Mouse (Mus musculus): ENCODE data around the gene Duox1.
"Not testable (repeated sequence)": the region's sequence is repeated elsewhere in the genome, so short reads cannot be mapped to it uniquely, and the experiment has no call there.

The Duox1 gene

DNA sequence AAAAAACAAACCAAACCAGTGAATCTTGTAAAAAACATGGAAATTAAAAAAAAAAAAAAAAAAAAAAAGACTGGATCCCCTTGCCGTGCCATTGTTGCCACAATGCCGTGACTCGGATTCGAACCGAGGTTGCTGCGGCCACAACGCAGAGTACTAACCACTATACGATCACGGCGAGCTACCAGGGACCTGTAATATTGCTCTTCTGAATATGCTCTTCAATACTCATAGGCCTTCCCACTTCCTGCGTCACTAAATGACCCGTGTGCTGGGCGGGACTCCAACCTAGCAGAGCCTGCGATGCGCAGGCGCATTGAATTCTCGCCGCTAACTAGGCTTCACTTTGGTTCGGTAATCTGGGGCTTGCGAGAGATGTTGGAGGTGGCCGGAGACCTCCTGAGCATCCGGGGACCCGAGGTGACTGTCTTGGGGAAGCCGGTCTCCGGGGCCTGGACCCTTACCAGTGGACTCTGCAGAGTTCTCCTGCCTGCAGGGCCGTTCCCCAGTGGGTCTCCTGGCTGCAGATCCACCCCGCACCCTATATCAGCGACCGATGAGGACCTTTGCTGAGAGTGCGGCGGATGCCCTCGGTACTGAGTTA lies 60.0 kb downstream of the Duox1 start:
- peak; percentile 97 for DNase-seq (ENCODE audit: low spot score)

DNA sequence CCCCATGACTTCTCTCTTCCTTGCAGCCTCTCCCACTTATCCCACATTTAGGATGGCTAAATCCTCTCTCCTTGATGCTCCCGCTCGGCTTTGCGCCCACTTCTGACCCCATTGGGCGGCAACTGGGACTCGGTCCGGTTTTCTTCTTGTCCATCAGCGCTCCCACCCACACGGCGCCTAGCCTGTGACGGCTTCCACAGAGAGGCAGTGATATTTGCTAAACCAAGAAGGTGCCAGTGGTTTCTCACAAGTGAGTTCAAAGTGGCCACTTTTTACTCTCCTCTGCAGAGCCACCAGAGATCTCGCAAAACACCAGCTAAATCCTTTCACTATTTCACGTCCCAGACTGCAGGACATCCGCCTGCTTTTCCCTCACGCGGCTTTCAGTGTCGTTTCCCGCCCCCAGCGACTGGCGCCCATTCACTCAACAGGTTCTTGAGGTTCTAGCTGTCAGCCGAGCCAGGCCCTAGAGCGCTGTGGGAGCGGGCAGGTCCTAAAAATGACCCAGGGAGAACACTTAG lies 60.6 kb downstream of the Duox1 start:
- peak; percentile 61 for DNase-seq (ENCODE audit: low spot score)

DNA sequence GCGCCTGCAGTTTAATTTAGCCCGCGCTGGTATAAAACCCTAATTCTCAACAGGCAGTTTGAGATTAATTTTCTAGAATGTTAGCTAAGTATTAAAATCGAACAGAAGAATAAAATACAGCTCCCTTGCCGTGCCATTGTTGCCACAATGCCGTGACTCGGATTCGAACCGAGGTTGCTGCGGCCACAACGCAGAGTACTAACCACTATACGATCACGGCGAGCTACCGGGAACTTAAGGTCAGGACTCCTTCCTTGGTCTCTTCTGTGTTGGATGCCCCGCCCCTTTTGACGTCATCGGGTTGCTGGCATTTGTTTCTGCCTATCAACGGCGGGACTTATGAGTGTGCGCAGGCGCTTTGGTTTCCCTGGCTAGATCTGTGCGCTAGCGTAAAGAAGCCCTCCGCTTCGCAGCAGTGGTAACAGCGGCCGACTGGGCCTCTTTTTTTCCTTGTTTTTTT lies 61.8 kb downstream of the Duox1 start:
- peak; percentile 95 for DNase-seq (ENCODE audit: low spot score)

DNA sequence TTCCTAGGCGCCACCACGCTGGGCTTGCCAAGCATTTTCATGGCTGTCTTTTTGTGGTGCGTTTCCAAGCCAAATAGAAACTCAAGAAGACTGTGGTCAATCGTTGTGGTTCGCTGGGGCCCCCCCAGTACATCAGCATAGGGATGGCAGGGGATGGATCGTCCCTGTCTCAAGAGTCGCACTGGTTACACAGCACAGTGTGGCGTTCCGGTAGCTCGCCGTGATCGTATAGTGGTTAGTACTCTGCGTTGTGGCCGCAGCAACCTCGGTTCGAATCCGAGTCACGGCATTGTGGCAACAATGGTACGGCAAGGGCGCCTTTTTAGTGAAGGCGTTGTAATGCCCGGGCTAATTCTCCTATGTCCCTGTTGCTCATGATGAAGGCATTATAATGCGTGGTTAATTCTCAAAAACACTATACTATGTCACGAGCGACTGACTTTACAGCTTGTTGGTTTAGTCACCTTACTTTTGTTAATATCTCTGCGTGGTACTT lies 62.3 kb downstream of the Duox1 start:
- DNase-seq (ENCODE audit: low spot score): peak; percentile 85

DNA sequence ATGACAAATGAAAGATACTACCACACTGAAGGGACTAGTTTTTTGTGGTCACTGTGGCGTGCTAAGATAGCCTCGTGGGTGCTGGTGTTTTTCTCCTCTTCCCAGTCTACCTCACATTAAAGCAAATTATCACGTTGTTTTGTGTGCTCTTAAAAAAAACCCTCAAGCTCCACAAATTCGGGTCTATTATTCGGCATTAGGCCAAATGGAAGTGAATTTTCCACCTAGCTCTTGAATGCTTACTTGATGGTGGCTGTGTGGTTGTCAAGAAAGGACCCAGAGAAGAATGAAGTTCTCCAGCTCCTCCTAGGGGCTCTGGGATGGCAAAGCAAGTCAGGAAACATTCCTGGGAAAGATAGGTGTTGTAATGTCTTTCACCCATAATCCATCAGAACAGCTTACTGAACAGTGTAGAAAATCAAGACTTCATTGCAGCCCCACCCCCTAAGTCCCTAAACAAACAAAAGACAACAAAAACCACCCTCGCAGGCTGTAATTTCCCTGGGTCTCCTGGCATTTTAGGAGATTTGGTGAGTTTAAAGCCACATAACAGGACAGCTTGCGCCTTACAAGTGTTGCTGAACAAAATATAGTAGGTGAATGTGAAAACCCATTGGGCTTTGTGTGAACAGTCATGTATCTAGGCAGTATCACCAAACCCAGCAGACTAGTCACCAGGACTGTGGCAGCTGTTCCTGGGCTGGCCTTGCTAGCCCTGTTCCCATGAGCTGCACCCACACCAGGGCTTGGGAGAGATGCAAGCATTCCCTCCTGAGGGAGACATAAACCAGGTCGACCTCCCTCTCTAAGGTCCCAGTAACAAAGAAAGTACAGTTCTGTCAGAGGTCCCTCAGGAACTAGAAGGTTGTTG lies 63.2 kb downstream of the Duox1 start:
- DNase-seq (ENCODE audit: low spot score): peak; percentile 83

DNA sequence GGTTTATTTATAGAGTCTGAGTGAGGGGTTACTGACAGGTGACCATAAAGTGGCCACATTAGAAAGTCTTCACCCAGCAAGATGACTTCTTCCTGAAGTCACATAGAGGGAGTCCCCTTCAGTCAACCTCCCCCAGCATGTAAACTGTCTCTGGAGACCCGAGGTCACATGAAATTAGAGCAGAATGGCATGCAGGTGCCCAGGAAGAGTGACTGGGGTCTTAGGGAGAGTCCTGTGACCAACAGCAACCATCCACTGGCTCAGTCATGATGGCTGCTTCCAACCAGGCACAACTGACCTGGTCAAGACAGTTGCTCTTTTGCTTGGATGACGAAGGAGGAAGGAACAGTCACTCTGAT lies 63.8 kb downstream of the Duox1 start:
- no peak for DNase-seq (ENCODE audit: low spot score)

DNA sequence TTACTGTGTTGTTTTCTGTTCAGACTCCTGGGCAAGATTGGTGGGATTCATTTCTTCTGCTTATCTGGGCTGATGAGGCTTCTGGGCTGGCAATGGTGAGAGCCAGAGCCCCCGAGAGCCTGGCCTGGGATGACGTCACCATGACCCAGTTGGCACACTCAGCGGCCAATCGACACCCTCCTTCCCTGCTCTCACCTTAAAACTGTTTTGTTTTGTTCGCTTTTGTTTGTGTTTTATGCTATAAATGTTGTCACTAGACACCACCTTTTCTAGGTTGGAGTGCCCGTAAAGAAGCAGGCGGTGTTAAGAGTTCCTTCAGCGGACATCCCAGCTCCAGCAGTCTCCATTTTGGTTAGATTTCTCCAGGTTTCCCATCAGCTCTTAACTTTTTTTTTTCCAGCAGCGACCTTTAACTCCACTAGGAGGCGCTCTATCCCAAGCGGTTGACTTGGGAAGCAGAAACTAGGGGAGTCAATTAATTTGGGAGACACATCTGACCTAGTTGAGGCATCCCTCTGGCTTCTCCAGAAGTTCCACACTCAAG lies 65.4 kb downstream of the Duox1 start:
- DNase-seq (ENCODE audit: low spot score): peak; percentile 65

DNA sequence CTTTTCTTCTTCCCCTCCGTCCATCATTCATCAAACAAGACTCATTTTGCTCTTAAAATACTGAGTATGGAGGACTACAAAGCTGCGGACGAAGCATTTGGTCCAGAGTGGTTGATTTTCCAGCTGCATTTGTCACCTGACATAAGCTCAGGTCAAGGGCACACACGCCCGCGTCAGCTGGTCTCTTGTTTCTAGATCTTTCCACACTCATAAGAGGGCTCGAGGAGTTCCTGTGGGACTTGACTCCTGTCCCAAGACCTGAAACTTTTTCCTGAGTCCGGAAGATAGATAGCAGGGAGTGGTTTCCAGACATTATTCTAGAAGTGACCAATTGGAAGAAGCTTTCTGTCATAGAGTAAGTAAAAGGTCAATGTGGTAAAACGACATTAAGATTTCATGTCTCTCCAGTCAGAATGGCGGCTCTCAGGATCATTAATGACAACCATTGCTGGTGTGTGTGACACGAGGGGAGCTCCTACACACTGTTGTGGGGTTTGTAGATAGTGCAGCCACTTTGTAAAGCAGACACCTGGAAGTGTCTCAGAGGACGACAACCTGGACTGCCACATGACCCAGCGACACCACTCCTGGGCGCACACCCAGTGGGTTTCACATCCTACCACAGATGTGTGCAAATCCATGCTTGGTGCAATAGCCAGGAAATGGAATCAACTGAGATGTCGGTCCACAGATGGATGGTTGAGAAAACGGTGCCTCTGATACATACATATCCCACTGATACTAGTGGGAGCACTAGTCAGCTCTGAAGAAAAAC lies 66.0 kb downstream of the Duox1 start:
- DNase-seq (ENCODE audit: low spot score): no peak

DNA sequence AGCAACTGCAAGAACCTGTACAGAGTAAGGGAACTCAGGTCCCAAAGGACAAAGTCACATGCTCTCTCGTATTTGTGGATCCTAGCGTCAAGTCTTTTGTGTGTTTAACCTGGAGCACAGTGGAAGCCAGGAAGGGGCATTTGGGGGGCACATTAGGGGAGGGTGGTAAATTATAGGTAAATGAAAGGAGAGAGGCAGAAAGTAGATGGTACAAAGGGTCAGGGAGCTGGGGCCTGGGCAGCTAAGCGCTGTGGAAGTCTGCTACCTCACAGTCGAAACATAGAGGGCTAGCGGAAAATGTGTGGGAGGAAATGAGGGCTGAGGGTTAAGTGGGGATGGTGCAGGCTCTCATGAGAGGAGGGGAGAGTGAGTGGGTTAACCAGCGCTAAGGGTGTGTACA lies 66.6 kb downstream of the Duox1 start:
- DNase-seq (ENCODE audit: low spot score): no peak

DNA sequence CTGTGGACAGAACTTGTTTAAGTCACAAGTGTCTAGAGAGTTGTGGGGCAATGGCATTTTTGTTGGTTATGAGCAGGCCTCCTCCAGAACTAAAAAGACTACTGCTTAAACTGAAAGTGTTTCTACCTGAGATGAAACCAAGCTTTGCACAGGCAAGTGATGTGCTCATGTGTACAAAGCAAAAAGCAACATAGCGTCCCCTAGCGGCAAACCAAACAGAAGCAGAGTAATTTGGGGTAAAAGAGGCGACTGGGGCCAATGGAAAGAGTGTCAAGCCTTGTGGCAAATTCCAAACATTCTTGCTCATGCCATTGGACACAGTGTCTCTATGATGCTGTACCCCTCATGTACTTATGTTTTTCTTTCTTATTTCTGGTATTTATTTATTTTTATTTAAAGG lies 69.6 kb downstream of the Duox1 start:
- DNase-seq (ENCODE audit: low spot score): no peak

DNA sequence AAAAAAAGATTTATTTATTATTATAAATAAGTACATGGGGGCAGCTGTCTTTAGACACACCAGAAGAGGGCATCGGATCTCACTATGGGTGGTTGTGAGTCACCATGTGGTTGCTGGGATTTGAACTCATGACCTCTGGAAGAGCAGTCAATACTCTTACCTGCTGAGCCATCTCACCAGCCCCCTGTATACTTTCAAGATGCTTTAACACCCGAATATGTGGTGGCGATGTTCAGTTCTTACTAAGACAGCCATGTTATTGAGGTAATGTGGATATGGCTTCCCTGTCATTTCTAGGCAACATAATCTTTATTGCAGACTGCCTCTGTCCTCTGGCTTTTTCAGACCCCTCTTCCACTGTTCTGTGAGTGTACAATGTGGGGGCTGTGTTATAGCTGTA lies 71.7 kb downstream of the Duox1 start:
- DNase-seq (ENCODE audit: low spot score): not testable (repeated sequence)

DNA sequence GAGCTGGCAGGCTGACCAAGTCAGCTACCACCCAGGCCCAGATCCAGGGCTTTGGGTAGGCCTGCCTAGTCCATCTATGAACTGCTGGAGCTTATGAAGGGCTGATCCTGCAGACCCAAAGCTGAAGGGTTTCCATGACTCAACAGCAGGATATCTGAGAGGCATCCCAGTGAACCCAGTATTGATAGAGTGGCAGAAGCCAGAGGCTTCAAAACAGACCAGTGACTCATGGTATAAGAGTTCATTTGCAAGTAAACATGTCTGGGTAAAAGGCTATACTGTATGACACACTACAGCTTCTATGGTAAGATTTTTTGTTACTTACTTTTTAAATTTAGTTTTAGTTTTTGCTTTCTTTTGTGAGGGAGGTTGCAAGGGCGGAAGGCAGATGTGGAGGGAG lies 80.7 kb downstream of the Duox1 start:
- DNase-seq (ENCODE audit: low spot score): no peak
